Mouse (Mus musculus): ENCODE data around the gene Atxn2. TPM values are rescaled to one million over a fixed set of nuclear protein-coding genes. Genes with fewer than 3 reads are reported as not detected.
"Not testable (repeated sequence)": the region's sequence is repeated elsewhere in the genome, so short reads cannot be mapped to it uniquely, and the experiment has no call there.

Atxn2 gene
- polyA plus RNA-seq, 2 experiments = 87.2 to 156 TPM

- H3K36me3 ChIP-seq (ENCODE audit: control insufficient read depth, insufficient read depth, low read length) = peaks cover 9% of the 10 kb centered on the region; the same call in 1 of the 2 replicates
- no peaks in the 10 kb centered on the region for H3K27me3 ChIP-seq (ENCODE audit: control insufficient read depth, insufficient read depth, low read length)
- TF ChIP-seq POLR2A (IDR thresholded peaks at IDR 0.05; ENCODE audit: borderline replicate concordance, extremely low read depth, insufficient read depth, insufficient read length) = no peak
- no peak overlapping the region for H3K27ac ChIP-seq (replicated peaks; ENCODE audit: low read depth, low read length)
- H3K4me3 ChIP-seq (replicated peaks; ENCODE audit: low read length) = no peak overlapping the region
- H3K4me2 ChIP-seq (replicated peaks; ENCODE audit: low read depth, low read length, severe bottlenecking) = no peak overlapping the region
- no peak overlapping the region for H3K9ac ChIP-seq (ENCODE audit: low read depth, low read length, severe bottlenecking)
- no peaks in the 10 kb centered on the region for H3K4me1 ChIP-seq (ENCODE audit: control insufficient read depth, insufficient read depth, low read length)
- no peak for DNase-seq (ENCODE audit: low spot score)
- 90% methylated on average over 2 of the region's 2 CpGs for WGBS
- no peaks in the 10 kb centered on the region for H3K9me3 ChIP-seq (ENCODE audit: control insufficient read depth, low read length)
- ATAC-seq (ENCODE audit: low FRiP score, low read depth) = no peak
Measured at GRCm38 (mm10) chr5:121742915-121743314, 31.8 kb downstream of the Atxn2 start.

- DNase-seq (ENCODE audit: low spot score); H3K27me3 ChIP-seq (ENCODE audit: control insufficient read depth, insufficient read depth, low read length); H3K27ac ChIP-seq (replicated peaks; ENCODE audit: low read depth, low read length); H3K4me1 ChIP-seq (ENCODE audit: control insufficient read depth, insufficient read depth, low read length); H3K4me3 ChIP-seq (replicated peaks; ENCODE audit: low read length); H3K9ac ChIP-seq (ENCODE audit: low read depth, low read length, severe bottlenecking); ATAC-seq (ENCODE audit: low FRiP score, low read depth); H3K4me2 ChIP-seq (replicated peaks; ENCODE audit: low read depth, low read length, severe bottlenecking); H3K9me3 ChIP-seq (ENCODE audit: control insufficient read depth, low read length): not testable (repeated sequence)
- peaks cover 51% of the 10 kb centered on the region for H3K36me3 ChIP-seq (ENCODE audit: control insufficient read depth, insufficient read depth, low read length)
- WGBS = 90% methylated on average over 3 of the region's 4 CpGs
Measured at GRCm38 (mm10) chr5:121747884-121748594, 36.9 kb downstream of the Atxn2 start.

GRCm38 (mm10) chr5:121749633-121750032 is 38.5 kb downstream of the Atxn2 start:
- no peak for DNase-seq (ENCODE audit: low spot score)
- H3K36me3 ChIP-seq (ENCODE audit: control insufficient read depth, insufficient read depth, low read length) = peaks cover 57% of the 10 kb centered on the region
- no peak overlapping the region for H3K27ac ChIP-seq (replicated peaks; ENCODE audit: low read depth, low read length)
- H3K27me3 ChIP-seq (ENCODE audit: control insufficient read depth, insufficient read depth, low read length) = no peaks in the 10 kb centered on the region
- no peaks in the 10 kb centered on the region for H3K4me1 ChIP-seq (ENCODE audit: control insufficient read depth, insufficient read depth, low read length)
- no peak overlapping the region for H3K4me2 ChIP-seq (replicated peaks; ENCODE audit: low read depth, low read length, severe bottlenecking)
- no peak for TF ChIP-seq POLR2A (IDR thresholded peaks at IDR 0.05; ENCODE audit: borderline replicate concordance, extremely low read depth, insufficient read depth, insufficient read length)
- no peak overlapping the region for H3K9ac ChIP-seq (ENCODE audit: low read depth, low read length, severe bottlenecking)
- ATAC-seq (ENCODE audit: low FRiP score, low read depth) = no peak
- 93% methylated on average over 2 of the region's 2 CpGs for WGBS
- no peak overlapping the region for H3K4me3 ChIP-seq (replicated peaks; ENCODE audit: low read length)
- no peaks in the 10 kb centered on the region for H3K9me3 ChIP-seq (ENCODE audit: control insufficient read depth, low read length)

GRCm38 (mm10) chr5:121757900-121758299 is 46.8 kb downstream of the Atxn2 start:
- Histone ChIP-seq H3K4me2 (replicated peaks; ENCODE audit: low read depth, low read length, severe bottlenecking) (no peak overlapping the region), H3K36me3 (ENCODE audit: control insufficient read depth, insufficient read depth, low read length) (peaks cover 46% of the 10 kb centered on the region), H3K4me1 (ENCODE audit: control insufficient read depth, insufficient read depth, low read length) (no peaks in the 10 kb centered on the region), H3K9ac (ENCODE audit: low read depth, low read length, severe bottlenecking) (no peak overlapping the region), H3K4me3 (replicated peaks; ENCODE audit: low read length) (no peak overlapping the region), H3K27me3 (ENCODE audit: control insufficient read depth, insufficient read depth, low read length) (no peaks in the 10 kb centered on the region), H3K9me3 (ENCODE audit: control insufficient read depth, low read length) (no peaks in the 10 kb centered on the region), H3K27ac (replicated peaks; ENCODE audit: low read depth, low read length) (no peak overlapping the region)
- TF ChIP-seq POLR2A (IDR thresholded peaks at IDR 0.05; ENCODE audit: borderline replicate concordance, extremely low read depth, insufficient read depth, insufficient read length) = no peak
- 89% methylated on average over 2 of the region's 2 CpGs for whole genome bisulfite sequencing
- ATAC-seq (ENCODE audit: low FRiP score, low read depth) (no peak), DNase-seq (ENCODE audit: low spot score) (no peak)

GRCm38 (mm10) chr5:121758341-121758740 is 47.2 kb downstream of the Atxn2 start:
- DNase-seq (ENCODE audit: low spot score) (no peak), ATAC-seq (ENCODE audit: low FRiP score, low read depth) (no peak)
- Histone ChIP-seq H3K4me1 (ENCODE audit: control insufficient read depth, insufficient read depth, low read length) (no peaks in the 10 kb centered on the region), H3K4me3 (replicated peaks; ENCODE audit: low read length) (no peak overlapping the region), H3K4me2 (replicated peaks; ENCODE audit: low read depth, low read length, severe bottlenecking) (no peak overlapping the region), H3K27me3 (ENCODE audit: control insufficient read depth, insufficient read depth, low read length) (no peaks in the 10 kb centered on the region), H3K9me3 (ENCODE audit: control insufficient read depth, low read length) (no peaks in the 10 kb centered on the region), H3K9ac (ENCODE audit: low read depth, low read length, severe bottlenecking) (no peak overlapping the region), H3K36me3 (ENCODE audit: control insufficient read depth, insufficient read depth, low read length) (peaks cover 46% of the 10 kb centered on the region), H3K27ac (replicated peaks; ENCODE audit: low read depth, low read length) (0 out of 2 replicates have a peak overlapping the region, but pooled peaks have one; percentile 7)
- 86% methylated on average over 4 of the region's 4 CpGs for WGBS
- no peak for TF ChIP-seq POLR2A (IDR thresholded peaks at IDR 0.05; ENCODE audit: borderline replicate concordance, extremely low read depth, insufficient read depth, insufficient read length)

Measured in limb, embryonic 14.5 days (tissue).